Mouse (Mus musculus): ENCODE results near the gene Rhebl1.
"Not testable (repeated sequence)": the region's sequence is repeated elsewhere in the genome, so short reads cannot be mapped to it uniquely, and the experiment has no call there.

GRCm38 (mm10) chr15:98918499-98918895 lies 24.2 kb upstream of the Rhebl1 start:
- not testable (repeated sequence) for TF ChIP-seq CTCF (IDR thresholded peaks at IDR 0.05; ENCODE audit: low read depth, low read length); POLR2A (IDR thresholded peaks at IDR 0.05; ENCODE audit: extremely low read depth, insufficient read depth, low read length)

All from liver, adult 2 months (tissue).